Mouse (Mus musculus): ENCODE results near the gene Rps19. TPM values are rescaled to one million over a fixed set of nuclear protein-coding genes. Genes with fewer than 3 reads are reported as not detected.

Rps19 gene
- polyA plus RNA-seq, 1 experiment from 2014 or later, result 2,343 TPM

DNA sequence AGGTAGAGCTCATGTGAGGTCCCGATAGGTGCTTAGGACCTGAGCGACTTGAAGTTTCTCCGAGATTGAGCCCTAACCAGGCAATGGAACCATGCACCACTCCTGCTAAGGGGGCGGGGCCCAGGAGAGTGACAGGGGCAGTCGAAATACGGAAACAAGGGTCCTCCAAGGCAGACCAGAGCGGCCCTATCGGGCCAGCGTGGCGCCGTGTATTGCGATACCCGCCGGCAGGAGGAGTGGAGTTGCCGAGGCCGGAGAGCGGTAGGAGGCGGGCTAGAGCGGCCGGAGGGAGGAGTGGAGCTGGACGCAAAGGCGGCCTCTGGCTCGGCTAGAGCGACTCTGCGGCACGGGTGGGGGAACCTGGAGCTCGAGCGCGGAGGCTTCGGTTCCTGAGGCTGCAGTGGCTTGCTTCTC is 19.9 kb downstream of the Rps19 start:
- WGBS, result under 1% methylated on average over 30 of the region's 30 CpGs
- peaks cover 55% of the 10 kb centered on the region for H3K4me1 ChIP-seq (replicated peaks)
- H3K27ac ChIP-seq, result peak overlapping the region; percentile 86

GRCm38 (mm10) chr7:24904936-24905335 is 20.8 kb downstream of the Rps19 start:
- H3K4me3 ChIP-seq (replicated peaks), result peak overlapping the region; percentile 74
- H3K27me3 ChIP-seq, result no peaks in the 10 kb centered on the region
- WGBS, result 22% methylated on average over 3 of the region's 3 CpGs
- no peaks in the 10 kb centered on the region for H3K9me3 ChIP-seq
- H3K36me3 ChIP-seq, result peaks cover 23% of the 10 kb centered on the region; the same call in 1 of the 2 replicates
- peak overlapping the region; percentile 88 for H3K4me2 ChIP-seq
- ATAC-seq (ENCODE audit: insufficient number of reproducible peaks, insufficient read depth, low FRiP score, low TSS enrichment, low read depth), result no peak
- H3K4me1 ChIP-seq (replicated peaks), result peaks cover 55% of the 10 kb centered on the region
- peak overlapping the region; percentile 80 for H3K27ac ChIP-seq
- H3K9ac ChIP-seq (replicated peaks), result peak overlapping the region; percentile 71; the same call in 1 of the 2 replicates

More for the DNA sequence above, 19.9 kb downstream of the Rps19 start:
- no peaks in the 10 kb centered on the region for H3K27me3 ChIP-seq
- peaks cover 16% of the 10 kb centered on the region; the same call in 1 of the 2 replicates for H3K36me3 ChIP-seq
- H3K4me3 ChIP-seq (replicated peaks), result peak overlapping the region; percentile 74
- H3K9ac ChIP-seq (replicated peaks), result peak overlapping the region; percentile 71
- ATAC-seq (ENCODE audit: insufficient number of reproducible peaks, insufficient read depth, low FRiP score, low TSS enrichment, low read depth), result peak; percentile 93
- H3K4me2 ChIP-seq, result peak overlapping the region; percentile 88
- H3K9me3 ChIP-seq, result no peaks in the 10 kb centered on the region

- H3K27me3 ChIP-seq, result no peaks in the 10 kb centered on the region
- H3K4me3 ChIP-seq (replicated peaks), result peak overlapping the region; percentile 22; the same call in 1 of the 2 replicates
- H3K4me2 ChIP-seq, result peak overlapping the region; percentile 43
- H3K36me3 ChIP-seq, result peaks cover 34% of the 10 kb centered on the region
- H3K9ac ChIP-seq (replicated peaks), result peak overlapping the region; percentile 32; the same call in 1 of the 2 replicates
- no peak for ATAC-seq (ENCODE audit: insufficient number of reproducible peaks, insufficient read depth, low FRiP score, low TSS enrichment, low read depth)
- H3K4me1 ChIP-seq (replicated peaks), result peaks cover 55% of the 10 kb centered on the region
- H3K9me3 ChIP-seq, result no peaks in the 10 kb centered on the region
- peak overlapping the region; percentile 83 for H3K27ac ChIP-seq
- 28% methylated on average over 6 of the region's 6 CpGs for WGBS
Measured at GRCm38 (mm10) chr7:24906551-24906950, 22.4 kb downstream of the Rps19 start.

GRCm38 (mm10) chr7:24907211-24907748 is 23.1 kb downstream of the Rps19 start:
- H3K9ac ChIP-seq (replicated peaks), result peak overlapping the region; percentile 32; the same call in 1 of the 2 replicates

DNA sequence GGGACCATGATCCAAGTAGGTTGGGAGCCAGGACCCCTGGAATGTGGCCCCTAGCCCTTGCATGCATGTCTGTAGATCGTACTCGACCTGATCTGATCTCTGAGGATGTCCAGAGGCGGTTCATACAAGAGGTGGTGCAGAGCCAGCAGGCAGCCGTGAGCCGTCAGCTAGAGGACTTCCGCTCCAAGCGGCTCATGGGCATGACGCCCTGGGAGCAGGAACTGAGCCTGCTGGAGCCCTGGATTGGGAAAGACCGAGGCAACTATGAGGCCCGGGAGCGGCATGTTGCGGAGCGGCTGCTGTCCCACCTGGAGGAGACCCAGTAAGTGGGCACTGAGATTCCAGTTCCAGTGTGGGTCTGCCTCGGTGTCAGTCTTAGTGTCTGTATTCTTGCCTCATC is 28.3 kb downstream of the Rps19 start:
- Histone ChIP-seq H3K27ac (no peak overlapping the region), H3K27me3 (no peaks in the 10 kb centered on the region), H3K4me2 (no peak overlapping the region), H3K4me1 (replicated peaks) (peaks cover 12% of the 10 kb centered on the region), H3K36me3 (peaks cover 65% of the 10 kb centered on the region), H3K9me3 (no peaks in the 10 kb centered on the region), H3K9ac (replicated peaks) (no peak overlapping the region), H3K4me3 (replicated peaks) (no peak overlapping the region)
- ATAC-seq (ENCODE audit: insufficient number of reproducible peaks, insufficient read depth, low FRiP score, low TSS enrichment, low read depth), result no peak
- WGBS, result 94% methylated on average over 14 of the region's 14 CpGs

More at GRCm38 (mm10) chr7:24907211-24907748, 23.1 kb downstream of the Rps19 start:
- Histone ChIP-seq H3K27me3 (no peaks in the 10 kb centered on the region), H3K9me3 (no peaks in the 10 kb centered on the region), H3K27ac (peak overlapping the region; percentile 83), H3K4me1 (replicated peaks) (peaks cover 51% of the 10 kb centered on the region), H3K4me3 (replicated peaks) (peak overlapping the region; percentile 22), H3K36me3 (peaks cover 41% of the 10 kb centered on the region), H3K4me2 (peak overlapping the region; percentile 43)
- 11% methylated on average over 13 of the region's 13 CpGs for WGBS
- ATAC-seq (ENCODE audit: insufficient number of reproducible peaks, insufficient read depth, low FRiP score, low TSS enrichment, low read depth), result no peak

DNA sequence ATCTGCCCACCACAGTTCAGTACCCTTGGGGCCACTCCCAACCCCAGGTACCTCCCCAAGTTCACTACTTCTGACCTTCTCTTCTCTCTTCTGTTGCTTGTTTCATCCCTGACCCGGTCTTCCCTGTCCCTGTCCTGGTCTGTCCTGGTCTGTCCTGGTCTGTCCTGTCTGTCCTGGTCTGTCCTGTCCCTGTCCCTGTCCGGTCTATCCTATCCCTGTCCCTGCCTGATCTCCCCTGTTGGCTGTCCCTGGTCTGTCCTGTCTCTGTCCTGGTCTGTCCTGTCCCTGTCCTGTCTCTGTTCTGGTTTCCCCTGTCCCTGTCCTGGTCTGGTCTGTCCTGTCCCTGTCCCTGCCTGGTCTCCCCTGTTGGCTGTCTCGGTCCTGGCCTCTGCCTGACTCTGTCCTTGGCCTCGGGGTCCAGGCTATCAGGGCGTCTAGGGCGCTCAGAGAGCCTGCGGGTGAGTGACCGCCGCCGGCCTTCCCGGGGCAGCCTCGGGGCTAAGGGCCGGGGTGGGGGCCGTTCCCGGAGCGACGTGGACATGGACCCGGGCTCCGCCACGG is 34.7 kb downstream of the Rps19 start:
- 91% methylated on average over 20 of the region's 20 CpGs for WGBS
- ATAC-seq (ENCODE audit: insufficient number of reproducible peaks, insufficient read depth, low FRiP score, low TSS enrichment, low read depth), result peak; percentile 53; the same call in 1 of the 2 replicates

DNA sequence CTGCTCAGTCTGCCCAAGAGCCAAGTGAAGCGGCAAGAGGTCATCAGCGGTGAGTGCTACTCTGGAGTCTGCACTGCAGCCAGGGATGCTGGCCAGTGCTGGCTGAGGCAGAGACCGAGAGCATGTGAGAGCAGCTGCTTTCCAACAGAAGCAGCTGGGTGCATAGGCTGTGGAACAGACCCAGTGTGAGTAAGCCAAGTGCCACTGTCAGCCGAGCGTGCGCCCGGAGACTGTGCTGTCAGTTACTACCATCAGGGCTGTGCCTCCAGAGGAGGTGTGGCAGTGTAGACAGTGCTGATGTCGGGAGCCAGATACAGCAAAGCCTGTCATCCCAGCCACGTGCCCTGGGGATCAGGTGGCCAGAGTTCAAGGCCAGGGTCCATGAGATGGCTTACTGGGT is 35.6 kb downstream of the Rps19 start:
- Histone ChIP-seq H3K36me3 (peaks cover 81% of the 10 kb centered on the region), H3K27ac (no peak overlapping the region), H3K9me3 (no peaks in the 10 kb centered on the region), H3K4me3 (replicated peaks) (no peak overlapping the region), H3K9ac (replicated peaks) (no peak overlapping the region), H3K4me2 (no peak overlapping the region), H3K4me1 (replicated peaks) (no peaks in the 10 kb centered on the region), H3K27me3 (no peaks in the 10 kb centered on the region)
- 90% methylated on average over 9 of the region's 9 CpGs for WGBS
- ATAC-seq (ENCODE audit: insufficient number of reproducible peaks, insufficient read depth, low FRiP score, low TSS enrichment, low read depth), result no peak

More for the DNA sequence above, 34.7 kb downstream of the Rps19 start:
- peaks cover 73% of the 10 kb centered on the region for H3K36me3 ChIP-seq
- H3K4me1 ChIP-seq (replicated peaks), result no peaks in the 10 kb centered on the region
- H3K4me3 ChIP-seq (replicated peaks), result no peak overlapping the region
- H3K27ac ChIP-seq, result no peak overlapping the region
- no peak overlapping the region for H3K4me2 ChIP-seq
- H3K9me3 ChIP-seq, result no peaks in the 10 kb centered on the region
- no peak overlapping the region for H3K9ac ChIP-seq (replicated peaks)
- H3K27me3 ChIP-seq, result no peaks in the 10 kb centered on the region

- H3K27me3 ChIP-seq, result peaks cover 83% of the 10 kb centered on the region
- H3K36me3 ChIP-seq, result peaks cover 24% of the 10 kb centered on the region
- no peak overlapping the region for H3K27ac ChIP-seq
- no peak overlapping the region for H3K4me2 ChIP-seq
- H3K4me1 ChIP-seq (replicated peaks), result peaks cover 9% of the 10 kb centered on the region; the same call in 1 of the 2 replicates
- 61% methylated on average over 6 of the region's 6 CpGs for WGBS
- H3K4me3 ChIP-seq (replicated peaks), result no peak overlapping the region
- ATAC-seq (ENCODE audit: insufficient number of reproducible peaks, insufficient read depth, low FRiP score, low TSS enrichment, low read depth), result no peak
- no peaks in the 10 kb centered on the region for H3K9me3 ChIP-seq
- H3K9ac ChIP-seq (replicated peaks), result no peak overlapping the region
Measured at GRCm38 (mm10) chr7:24930475-24930874, 46.3 kb downstream of the Rps19 start.

DNA sequence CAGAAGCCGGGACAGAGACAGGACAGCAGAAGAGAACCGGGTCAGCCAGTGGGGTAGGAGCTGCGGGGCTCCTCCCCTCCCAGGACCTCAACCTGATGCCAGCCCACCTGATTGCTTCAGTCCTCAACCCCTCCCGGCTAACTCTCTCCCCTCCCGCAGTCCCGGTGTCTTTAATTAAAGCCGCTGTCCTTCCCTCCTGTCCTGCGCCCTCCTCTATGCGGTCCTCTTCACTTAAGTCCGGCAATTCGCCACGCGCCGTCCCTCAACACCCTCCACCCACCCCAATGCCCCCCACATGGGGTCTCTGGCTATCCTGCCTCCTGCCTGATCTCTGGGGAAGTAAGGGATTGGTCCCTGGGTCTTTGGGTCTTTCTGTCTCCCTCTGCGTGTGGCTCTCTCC is 47.5 kb downstream of the Rps19 start:
- no peak overlapping the region for H3K9ac ChIP-seq (replicated peaks)
- H3K9me3 ChIP-seq, result no peaks in the 10 kb centered on the region
- peaks cover 9% of the 10 kb centered on the region; the same call in 1 of the 2 replicates for H3K4me1 ChIP-seq (replicated peaks)
- no peak overlapping the region for H3K4me3 ChIP-seq (replicated peaks)
- ATAC-seq (ENCODE audit: insufficient number of reproducible peaks, insufficient read depth, low FRiP score, low TSS enrichment, low read depth), result no peak
- under 1% methylated on average over 15 of the region's 15 CpGs for WGBS
- H3K27me3 ChIP-seq, result peaks cover 95% of the 10 kb centered on the region
- no peak overlapping the region for H3K27ac ChIP-seq
- H3K4me2 ChIP-seq, result no peak overlapping the region
- H3K36me3 ChIP-seq, result peaks cover 12% of the 10 kb centered on the region
